Mouse (Mus musculus): ENCODE measurements around the gene Rpl9. TPM values are rescaled to one million over a fixed set of nuclear protein-coding genes. Genes with fewer than 3 reads are reported as not detected.

Rpl9 gene
- 632 and 651 TPM in 2 replicates for polyA plus RNA-seq (2015; fragmentation: Nextera tagmentation; extraction: Ambion mirVana)

GRCm38 (mm10) chr5:65390648-65391644 is at the start of gene Rpl9, which contains the start of gene Lias:
Gene Rpl9 (minus strand): TSS chr5:65391444.
Gene Lias (plus strand): TSS chr5:65391497.
- Histone ChIP-seq H3K27me3 (no peaks in the 10 kb centered on the region), H3K4me3 (peak within 1 kb of the TSS; percentile 72), H3K4me2 (peak within 1 kb of the TSS; percentile 87), H3K9ac (peak within 1 kb of the TSS; percentile 96), H3K9me3 (no peaks in the 10 kb centered on the region), H3K4me1 (replicated peaks) (peaks cover 34% of the 10 kb centered on the region), H3K27ac (replicated peaks) (peak within 1 kb of the TSS; percentile 94), H3K36me3 (peaks cover 45% of the 10 kb centered on the region)
- WGBS, result under 1% methylated on average over 83 of the region's 83 CpGs
- peak; percentile 97 for ATAC-seq (ENCODE audit: low read depth)

GRCm38 (mm10) chr5:65438041-65438440 is 46.8 kb upstream of the Rpl9 start:
- Histone ChIP-seq H3K9me3 (no peaks in the 10 kb centered on the region), H3K27ac (replicated peaks) (no peak overlapping the region), H3K27me3 (no peaks in the 10 kb centered on the region), H3K4me3 (no peak overlapping the region), H3K4me1 (replicated peaks) (peaks cover 21% of the 10 kb centered on the region), H3K36me3 (peaks cover 3% of the 10 kb centered on the region; the same call in 1 of the 2 replicates), H3K9ac (no peak overlapping the region), H3K4me2 (no peak overlapping the region)
- no peak for ATAC-seq (ENCODE audit: low read depth)

GRCm38 (mm10) chr5:65435806-65436561 is 44.7 kb upstream of the Rpl9 start, which contains the start of gene Ugdh:
Gene Ugdh (minus strand): TSS chr5:65435949.
- Histone ChIP-seq H3K36me3 (no peaks in the 10 kb centered on the region), H3K9me3 (no peaks in the 10 kb centered on the region), H3K4me3 (peak within 1 kb of the TSS; percentile 82), H3K27me3 (no peaks in the 10 kb centered on the region), H3K27ac (replicated peaks) (peak within 1 kb of the TSS; percentile 88), H3K4me1 (replicated peaks) (peaks cover 38% of the 10 kb centered on the region), H3K9ac (peak within 1 kb of the TSS; percentile 89), H3K4me2 (peak within 1 kb of the TSS; percentile 83)
- under 1% methylated on average over 51 of the region's 51 CpGs for WGBS
- peak; percentile 97 for ATAC-seq (ENCODE audit: low read depth)

GRCm38 (mm10) chr5:65435363-65435805 is 44.1 kb upstream of the Rpl9 start:
- Histone ChIP-seq H3K27me3 (no peaks in the 10 kb centered on the region), H3K4me1 (replicated peaks) (peaks cover 44% of the 10 kb centered on the region), H3K27ac (replicated peaks) (peak overlapping the region; percentile 88), H3K9ac (peak overlapping the region; percentile 89), H3K4me2 (peak overlapping the region; percentile 83), H3K4me3 (peak overlapping the region; percentile 82), H3K36me3 (no peaks in the 10 kb centered on the region), H3K9me3 (no peaks in the 10 kb centered on the region)
- peak; percentile 80; the same call in 1 of the 2 replicates for ATAC-seq (ENCODE audit: low read depth)
- WGBS, result under 1% methylated on average over 46 of the region's 47 CpGs

- Histone ChIP-seq H3K9ac (peak overlapping the region; percentile 89), H3K27me3 (no peaks in the 10 kb centered on the region), H3K36me3 (no peaks in the 10 kb centered on the region), H3K9me3 (no peaks in the 10 kb centered on the region), H3K4me1 (replicated peaks) (peaks cover 47% of the 10 kb centered on the region), H3K27ac (replicated peaks) (peak overlapping the region; percentile 88), H3K4me3 (peak overlapping the region; percentile 82), H3K4me2 (peak overlapping the region; percentile 83)
- ATAC-seq (ENCODE audit: low read depth), result peak; percentile 36
- WGBS, result 3% methylated on average over 15 of the region's 15 CpGs
Observed at GRCm38 (mm10) chr5:65434471-65435362, 43.5 kb upstream of the Rpl9 start.

GRCm38 (mm10) chr5:65429441-65429840 is 38.2 kb upstream of the Rpl9 start:
- WGBS, result 92% methylated on average over 5 of the region's 5 CpGs
- ATAC-seq (ENCODE audit: low read depth), result no peak

GRCm38 (mm10) chr5:65428321-65428720 is 37.1 kb upstream of the Rpl9 start:
- no peak for ATAC-seq (ENCODE audit: low read depth)
- Histone ChIP-seq H3K4me3 (no peak overlapping the region), H3K36me3 (peaks cover 38% of the 10 kb centered on the region), H3K27me3 (no peaks in the 10 kb centered on the region), H3K27ac (replicated peaks) (no peak overlapping the region), H3K9ac (no peak overlapping the region), H3K9me3 (no peaks in the 10 kb centered on the region), H3K4me1 (replicated peaks) (peaks cover 33% of the 10 kb centered on the region), H3K4me2 (no peak overlapping the region)
- 54% methylated on average over 4 of the region's 4 CpGs for WGBS

More at GRCm38 (mm10) chr5:65429441-65429840, 38.2 kb upstream of the Rpl9 start:
- Histone ChIP-seq H3K9me3 (no peaks in the 10 kb centered on the region), H3K9ac (no peak overlapping the region), H3K36me3 (peaks cover 27% of the 10 kb centered on the region), H3K4me3 (no peak overlapping the region), H3K4me1 (replicated peaks) (peaks cover 44% of the 10 kb centered on the region), H3K27ac (replicated peaks) (no peak overlapping the region), H3K27me3 (no peaks in the 10 kb centered on the region), H3K4me2 (no peak overlapping the region)

- ATAC-seq (ENCODE audit: low read depth), result no peak
- H3K36me3 ChIP-seq, result peaks cover 67% of the 10 kb centered on the region
Observed at GRCm38 (mm10) chr5:65425251-65425650, 34.0 kb upstream of the Rpl9 start.

GRCm38 (mm10) chr5:65424215-65424614 is 33.0 kb upstream of the Rpl9 start:
- Histone ChIP-seq H3K4me2 (no peak overlapping the region), H3K27ac (replicated peaks) (no peak overlapping the region), H3K9ac (no peak overlapping the region), H3K27me3 (no peaks in the 10 kb centered on the region), H3K4me3 (no peak overlapping the region), H3K4me1 (replicated peaks) (0 out of 2 replicates have a peak, but pooled peaks cover 3% of the 10 kb centered on the region), H3K36me3 (peaks cover 72% of the 10 kb centered on the region), H3K9me3 (no peaks in the 10 kb centered on the region)
- WGBS, result 92% methylated on average over 6 of the region's 6 CpGs
- no peak for ATAC-seq (ENCODE audit: low read depth)

More at GRCm38 (mm10) chr5:65425251-65425650, 34.0 kb upstream of the Rpl9 start:
- Histone ChIP-seq H3K9ac (no peak overlapping the region), H3K4me2 (no peak overlapping the region), H3K27me3 (no peaks in the 10 kb centered on the region), H3K4me1 (replicated peaks) (0 out of 2 replicates have a peak, but pooled peaks cover 5% of the 10 kb centered on the region), H3K9me3 (no peaks in the 10 kb centered on the region), H3K4me3 (no peak overlapping the region), H3K27ac (replicated peaks) (no peak overlapping the region)
- WGBS, result 95% methylated on average over 5 of the region's 5 CpGs

- Histone ChIP-seq H3K27me3 (no peaks in the 10 kb centered on the region), H3K36me3 (peaks cover 84% of the 10 kb centered on the region), H3K4me1 (replicated peaks) (no peaks in the 10 kb centered on the region), H3K4me2 (no peak overlapping the region), H3K9ac (no peak overlapping the region), H3K27ac (replicated peaks) (no peak overlapping the region), H3K4me3 (no peak overlapping the region), H3K9me3 (no peaks in the 10 kb centered on the region)
- WGBS, result 96% methylated on average over 8 of the region's 8 CpGs
- no peak for ATAC-seq (ENCODE audit: low read depth)
Observed at GRCm38 (mm10) chr5:65422803-65423202, 31.6 kb upstream of the Rpl9 start.

- 74% methylated on average over 6 of the region's 6 CpGs for WGBS
- H3K4me1 ChIP-seq (replicated peaks), result no peaks in the 10 kb centered on the region
- ATAC-seq (ENCODE audit: low read depth), result no peak
- no peak overlapping the region for H3K9ac ChIP-seq
- H3K27ac ChIP-seq (replicated peaks), result no peak overlapping the region
- no peaks in the 10 kb centered on the region for H3K27me3 ChIP-seq
- H3K9me3 ChIP-seq, result no peaks in the 10 kb centered on the region
- H3K36me3 ChIP-seq, result peaks cover 88% of the 10 kb centered on the region
- no peak overlapping the region for H3K4me2 ChIP-seq
- H3K4me3 ChIP-seq, result no peak overlapping the region
Observed at GRCm38 (mm10) chr5:65420822-65421221, 29.6 kb upstream of the Rpl9 start.

Measured in neural tube, embryonic 13.5 days (tissue).